Mouse (Mus musculus): Measurements from ENCODE around the gene Acacb.

GRCm38 (mm10) chr5:114264030-114264459, 117.7 kb downstream of the Acacb start:
- TF ChIP-seq CTCF (IDR thresholded peaks at IDR 0.05) (no peak), EP300 (IDR thresholded peaks at IDR 0.05) (no peak)
